Mouse (Mus musculus) megakaryocyte progenitor cell, adult 5-6 weeks (primary cell): ENCODE data around the gene Gys2. TPM values are rescaled to one million over a fixed set of nuclear protein-coding genes. Genes with fewer than 3 reads are reported as not detected.

Source experiments
- ATAC-seq: replicated peaks from 2 replicates; pipeline ENCODE4 v1.8.0; 2016; ENCODE audit warnings: mild to moderate bottlenecking, moderate TSS enrichment, inconsistent platforms; ENCODE audit not compliant: poor library complexity
- total RNA-seq, 2 experiments: library from RNA; stranded (forward) in 1 of 2; stranded (reverse) in 1 of 2; fragments of 157-497, 149-512 nt in 1 of 2; fragments of 200-1000 nt in 1 of 2; gene quantifications; 2 replicates each; pipeline versions ENCODE4 v1.2.3 to v1.2.4; 2015 to 2017

The Gys2 gene
- total RNA-seq, 2 experiments from 2014 or later, result not detected

DNA sequence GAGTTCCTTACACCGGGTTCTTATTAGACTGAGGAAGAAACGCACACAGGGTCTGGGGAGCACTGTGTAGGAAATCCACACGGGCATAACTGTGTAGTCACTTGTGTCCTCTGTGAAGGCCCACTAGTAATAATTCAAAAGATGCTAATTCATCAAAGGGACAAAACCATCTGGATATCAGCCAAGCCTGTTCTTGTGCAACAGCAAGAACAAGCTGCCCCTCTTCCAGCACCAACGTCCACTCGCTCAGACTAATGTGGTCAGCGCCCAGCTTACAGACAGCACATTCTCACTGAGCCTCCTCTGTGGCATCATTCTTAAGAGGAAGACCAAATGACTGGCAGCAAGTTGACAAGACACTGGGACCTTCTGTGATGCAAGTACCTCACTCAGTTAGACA is 92.9 kb downstream of the Gys2 start:
- ATAC-seq, result 0 out of 2 replicates have a peak, but pooled peaks have one; percentile 21

DNA sequence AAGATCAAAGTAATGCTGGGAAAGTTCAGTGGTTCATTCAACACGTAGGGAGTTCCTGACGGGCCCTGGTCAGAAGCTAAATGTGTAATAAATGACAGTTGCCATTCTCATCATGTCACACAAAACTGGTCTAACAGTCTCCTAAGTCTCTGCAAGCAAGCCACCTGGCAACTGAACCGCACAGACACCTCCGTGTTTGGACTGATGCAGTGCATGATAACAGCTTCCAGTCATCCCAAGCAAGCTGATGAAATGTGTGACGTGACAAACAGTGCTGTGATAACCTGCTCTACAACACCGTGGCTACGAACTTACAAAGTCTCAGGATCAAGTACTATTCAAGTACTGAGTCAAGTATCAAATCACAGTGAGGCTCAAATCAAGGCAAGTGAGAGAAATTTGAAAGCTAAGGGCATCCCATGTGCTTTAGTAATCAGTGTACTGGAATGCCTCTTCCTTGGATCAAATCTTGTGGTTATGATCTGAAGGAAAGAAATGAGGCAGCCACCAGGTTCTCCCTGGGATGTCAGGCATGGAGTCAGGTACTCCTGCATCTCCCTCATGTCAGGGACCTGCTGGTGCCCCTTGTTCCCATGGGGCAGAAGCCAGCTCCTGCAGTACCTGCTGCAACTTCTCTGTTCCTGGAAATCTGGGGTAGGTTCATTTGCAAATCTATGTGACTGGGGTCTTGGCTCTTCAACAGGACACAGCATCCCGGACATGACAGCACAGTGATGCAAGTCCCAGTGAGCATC is 94.2 kb downstream of the Gys2 start:
- ATAC-seq, result no peak

- no peak for ATAC-seq
These were observed 95.8 kb downstream of the Gys2 start for GRCm38 (mm10) chr6:142377081-142377480.

Other genes with a start within 250 kb of the Gys2 start
- gene Iapp, start 174.7 kb downstream of the Gys2 start, total RNA-seq (2015), result not detected in 2 replicates
- not detected in 2 replicates for gene Iapp, start 174.7 kb downstream of the Gys2 start, total RNA-seq (2017)
- not detected in 2 replicates for gene Slco1a5, start 150.1 kb downstream of the Gys2 start, total RNA-seq (2015)
- gene Slco1a5, start 150.1 kb downstream of the Gys2 start, total RNA-seq (2017), result not detected in 2 replicates
- 11.1 and 11.3 TPM in 2 replicates for gene Pyroxd1, start 127.5 kb downstream of the Gys2 start, total RNA-seq (2015)
- 11.9 and 16.1 TPM in 2 replicates for gene Pyroxd1, start 127.5 kb downstream of the Gys2 start, total RNA-seq (2017)
- gene Recql, start 86.0 kb downstream of the Gys2 start, total RNA-seq (2015), result 32.8 and 53.8 TPM in 2 replicates
- gene Recql, start 86.0 kb downstream of the Gys2 start, total RNA-seq (2017), result 43.0 and 45.4 TPM in 2 replicates
- gene Golt1b, start 85.9 kb downstream of the Gys2 start, total RNA-seq (2015), result 32.4 and 36.8 TPM in 2 replicates
- gene Golt1b, start 85.9 kb downstream of the Gys2 start, total RNA-seq (2017), result 33.1 and 40.1 TPM in 2 replicates
- not detected in 2 replicates for gene Spx, start 59.7 kb downstream of the Gys2 start, total RNA-seq (2015)
- gene Spx, start 59.7 kb downstream of the Gys2 start, total RNA-seq (2017), result not detected in 2 replicates
- 66.8 and 67.4 TPM in 2 replicates for gene Ldhb, start 34.8 kb upstream of the Gys2 start, total RNA-seq (2015)
- 40.4 and 42.0 TPM in 2 replicates for gene Ldhb, start 34.8 kb upstream of the Gys2 start, total RNA-seq (2017)
- 0.05 TPM in 1 of 2 replicates, not detected in the other for gene Kcnj8, start 98.5 kb upstream of the Gys2 start, total RNA-seq (2015)
- not detected in 2 replicates for gene Kcnj8, start 98.5 kb upstream of the Gys2 start, total RNA-seq (2017)
- not detected in 2 replicates for gene Abcc9, start 229.2 kb upstream of the Gys2 start, total RNA-seq (2015)
- gene Abcc9, start 229.2 kb upstream of the Gys2 start, total RNA-seq (2017), result not detected in 2 replicates